Mouse (Mus musculus) CH12.LX (cell line): Measurements from ENCODE around the gene Ptpn14.

Source experiments
- CTCF ChIP-seq, 2 experiments: IDR thresholded peaks in 1 of 2; conservative IDR thresholded peaks in 1 of 2; 2 replicates each; pipeline ENCODE4 v1.5.1; 2011 to 2012; ENCODE audit warnings: low read depth in 2 of 2, low read length in 2 of 2, improper control_type of control experiment in 1 of 2, inconsistent platforms in 1 of 2, mild to moderate bottlenecking in 1 of 2, moderate library complexity in 1 of 2
- HCFC1 ChIP-seq: IDR thresholded peaks from 2 replicates; pipeline ENCODE4 v1.6.1; 2012; ENCODE audit warnings: low read depth, mild to moderate bottlenecking, inconsistent platforms, low read length, improper control_type of control experiment
- MXI1 ChIP-seq: IDR thresholded peaks from 2 replicates; pipeline ENCODE4 v1.6.1; 2011; ENCODE audit warnings: mild to moderate bottlenecking, low read depth, low read length, improper control_type of control experiment
- POLR2A ChIP-seq: IDR thresholded peaks from 2 replicates; pipeline ENCODE4 v1.6.1; 2011; ENCODE audit warnings: low read depth, mild to moderate bottlenecking, improper control_type of control experiment, low read length

GRCm38 (mm10) chr1:189916422-189917125, 188.5 kb downstream of the Ptpn14 start:
- TF ChIP-seq CTCF (conservative IDR thresholded peaks at IDR 0.05 in 1 of 2, IDR thresholded peaks at IDR 0.05 in 1 of 2; ENCODE audit: low read depth in 2 of 2, low read length in 2 of 2) (no peak), POLR2A (no peak), HCFC1 (no peak), MXI1 (no peak)
